Mouse (Mus musculus) limb, embryonic 14.5 days (tissue): ENCODE measurements around the gene Tmem254c. TPM values are rescaled to one million over a fixed set of nuclear protein-coding genes. Genes with fewer than 3 reads are reported as not detected.
"Not testable (repeated sequence)": the region's sequence is repeated elsewhere in the genome, so short reads cannot be mapped to it uniquely, and the experiment has no call there.

Experiments used
- ATAC-seq: fragments of 200-750 bp; cut with Nextera tagmentation; 2 replicates; pipeline ENCODE4 v1.8.0; 2017; ENCODE audit warnings: low read depth, moderate number of reproducible peaks, moderate TSS enrichment; ENCODE audit not compliant: low FRiP score
- DNase-seq: peaks from one replicate; pipeline ENCODE4 v3.0.0-alpha.2; 2015; ENCODE audit warnings: low spot score
- H3K27ac ChIP-seq: fragments of 300-500 bp; sonication (generic); replicated peaks from 2 replicates; pipeline ENCODE4 v1.5.1; 2014; ENCODE audit warnings: low read depth, mild to moderate bottlenecking, low read length, moderate library complexity, mixed read lengths
- H3K27me3 ChIP-seq: fragments of 300-500 bp; sonication (generic); 2 replicates; pipeline ENCODE4 v1.6.1; 2014; ENCODE audit warnings: low read length, mixed read lengths; ENCODE audit not compliant: control insufficient read depth, insufficient read depth
- H3K36me3 ChIP-seq: fragments of 300-500 bp; sonication (generic); 2 replicates; pipeline ENCODE4 v1.6.1; 2014; ENCODE audit warnings: mild to moderate bottlenecking, low read length, moderate library complexity, mixed read lengths; ENCODE audit not compliant: control insufficient read depth, insufficient read depth
- H3K4me1 ChIP-seq: fragments of 300-500 bp; sonication (generic); 2 replicates; pipeline ENCODE4 v1.6.1; 2014; ENCODE audit warnings: antibody characterized with exemption, low read length, mixed read lengths; ENCODE audit not compliant: control insufficient read depth, insufficient read depth
- H3K4me2 ChIP-seq: fragments of 300-500 bp; sonication (generic); replicated peaks from 2 replicates; pipeline ENCODE4 v1.6.1; 2014; ENCODE audit warnings: low read depth, mild to moderate bottlenecking, low read length, moderate library complexity; ENCODE audit not compliant: severe bottlenecking
- H3K4me3 ChIP-seq: fragments of 300-500 bp; sonication (generic); replicated peaks from 2 replicates; pipeline ENCODE4 v1.5.1; 2014; ENCODE audit warnings: low read length
- H3K9ac ChIP-seq: fragments of 300-500 bp; sonication (generic); 2 replicates; pipeline ENCODE4 v1.6.1; 2014; ENCODE audit warnings: mild to moderate bottlenecking, low read depth, low read length, moderate library complexity; ENCODE audit not compliant: severe bottlenecking
- H3K9me3 ChIP-seq: fragments of 300-500 bp; sonication (generic); 2 replicates; pipeline ENCODE4 v1.6.1; 2016; ENCODE audit warnings: low read length; ENCODE audit not compliant: control insufficient read depth
- WGBS: fragments of 180-500 bp; shearing (Covaris S2); extraction: QIAGEN DNeasy Blood & Tissue Kit; methylation state at CpG from one replicate; pipeline ENCODE4 v1.1.7; 2014; 5-methylcytosine and 5-hydroxymethylcytosine counted together
- polyA plus RNA-seq, 2 experiments: library from polyadenylated mRNA; depleted of rRNA in 1 of 2; stranded (reverse) in 1 of 2; unstranded in 1 of 2; fragments of >200 nt; fragmentation: Nextera tagmentation in 1 of 2; extraction: Ambion mirVana in 1 of 2; gene quantifications; 2 replicates each; pipeline versions ENCODE4 v1.2.1 to v1.2.3; 2012 to 2014

Gene Tmem254c
- polyA plus RNA-seq, 2 experiments = 6.0 to 56.8 TPM

- not testable (repeated sequence) for ATAC-seq
These were observed 18.4 kb downstream of the Tmem254c start for GRCm38 (mm10) chr14:26048767-26049166.

GRCm38 (mm10) chr14:26047026-26047425 is 20.1 kb downstream of the Tmem254c start:
- not testable (repeated sequence) for H3K9me3 ChIP-seq, H3K9ac ChIP-seq, H3K27ac ChIP-seq, H3K27me3 ChIP-seq, H3K4me1 ChIP-seq, H3K4me2 ChIP-seq, DNase-seq, H3K36me3 ChIP-seq, H3K4me3 ChIP-seq, ATAC-seq
- WGBS = no CpG with 5 or more reads among the region's 8 CpGs

More at GRCm38 (mm10) chr14:26048767-26049166, 18.4 kb downstream of the Tmem254c start:
- not testable (repeated sequence) for DNase-seq, H3K27ac ChIP-seq, H3K4me1 ChIP-seq, H3K9ac ChIP-seq, H3K4me2 ChIP-seq, H3K36me3 ChIP-seq, H3K4me3 ChIP-seq, H3K27me3 ChIP-seq, H3K9me3 ChIP-seq
- WGBS = no CpG with 5 or more reads among the region's 9 CpGs

GRCm38 (mm10) chr14:26045007-26045406 is 22.1 kb downstream of the Tmem254c start:
- H3K4me3 ChIP-seq, ATAC-seq, H3K27ac ChIP-seq, DNase-seq, H3K9ac ChIP-seq, H3K4me2 ChIP-seq, H3K9me3 ChIP-seq, H3K27me3 ChIP-seq, H3K4me1 ChIP-seq, H3K36me3 ChIP-seq: not testable (repeated sequence)
- no CpG with 5 or more reads among the region's 5 CpGs for WGBS

GRCm38 (mm10) chr14:26042611-26043010 is 24.5 kb downstream of the Tmem254c start, which contains the start of gene Gm9780:
Gene Gm9780, minus strand, starts transcription at chr14:26042711.
- H3K27ac ChIP-seq, ATAC-seq, H3K4me3 ChIP-seq, DNase-seq, H3K9ac ChIP-seq, H3K27me3 ChIP-seq, H3K9me3 ChIP-seq, H3K4me1 ChIP-seq, H3K36me3 ChIP-seq, H3K4me2 ChIP-seq: not testable (repeated sequence)
- no CpG with 5 or more reads among the region's 26 CpGs for WGBS

GRCm38 (mm10) chr14:26035439-26035838 is 31.7 kb downstream of the Tmem254c start:
- WGBS = no CpG with 5 or more reads among the region's 6 CpGs
- not testable (repeated sequence) for H3K4me1 ChIP-seq, ATAC-seq, H3K27ac ChIP-seq, DNase-seq, H3K4me3 ChIP-seq, H3K36me3 ChIP-seq, H3K9me3 ChIP-seq, H3K4me2 ChIP-seq, H3K9ac ChIP-seq, H3K27me3 ChIP-seq

- ATAC-seq = peak; percentile 84
- H3K4me3 ChIP-seq = not testable (repeated sequence)
- no CpG with 5 or more reads among the region's 3 CpGs for WGBS
These were observed 32.8 kb downstream of the Tmem254c start for GRCm38 (mm10) chr14:26034364-26034763.

GRCm38 (mm10) chr14:26025653-26026052 is 41.5 kb downstream of the Tmem254c start:
- DNase-seq, H3K27ac ChIP-seq, H3K9me3 ChIP-seq, H3K4me2 ChIP-seq, H3K4me1 ChIP-seq, H3K9ac ChIP-seq, H3K27me3 ChIP-seq, H3K36me3 ChIP-seq, ATAC-seq, H3K4me3 ChIP-seq: not testable (repeated sequence)
- WGBS = no CpG with 5 or more reads among the region's 12 CpGs

More at GRCm38 (mm10) chr14:26034364-26034763, 32.8 kb downstream of the Tmem254c start:
- not testable (repeated sequence) for H3K4me1 ChIP-seq, H3K27me3 ChIP-seq, H3K4me2 ChIP-seq, H3K9ac ChIP-seq, H3K27ac ChIP-seq, H3K9me3 ChIP-seq, H3K36me3 ChIP-seq, DNase-seq

- not testable (repeated sequence) for H3K36me3 ChIP-seq, H3K4me3 ChIP-seq, H3K27me3 ChIP-seq, ATAC-seq, H3K4me1 ChIP-seq, DNase-seq, H3K9me3 ChIP-seq, H3K4me2 ChIP-seq, H3K27ac ChIP-seq, H3K9ac ChIP-seq
- no CpG with 5 or more reads among the region's 6 CpGs for whole genome bisulfite sequencing
These were observed 44.3 kb downstream of the Tmem254c start for GRCm38 (mm10) chr14:26022831-26023230.
